34 mouse cellular contexts compared by ENCODE assay signal in genomic region chr8:34222187-34222586, GRCm38 (mm10).
"Had no signal": no experiment of that assay in that cellular context is flagged by ENCODE, and none has a peak within 500 bp of the region (broad histone marks: within the 10 kb centered on the region; RNA-seq: fewer than 3 reads in every experiment).

No protein-coding gene starts in this region.

- H3K4me3 ChIP-seq: heart, embryonic 12.5 days; heart, embryonic 13.5 days; heart, embryonic 15.5 days; hindbrain, embryonic 10.5 days; hindbrain, embryonic 12.5 days; hindbrain, embryonic 13.5 days; hindbrain, embryonic 15.5 days; intestine, embryonic 15.5 days; kidney, embryonic 15.5 days; left cerebral cortex, adult 2 months had no signal

- H3K4me1 ChIP-seq: hindbrain, embryonic 15.5 days; intestine, embryonic 15.5 days; kidney, embryonic 15.5 days had no signal

- H3K9ac ChIP-seq: heart, embryonic 12.5 days; heart, embryonic 13.5 days; heart, embryonic 15.5 days; hindbrain, embryonic 12.5 days; hindbrain, embryonic 13.5 days; hindbrain, embryonic 14.5 days; hindbrain, embryonic 15.5 days; intestine, embryonic 15.5 days; kidney, embryonic 15.5 days had no signal

- H3K4me2 ChIP-seq: heart, embryonic 11.5 days; heart, embryonic 12.5 days; heart, embryonic 13.5 days; heart, embryonic 15.5 days; hindbrain, embryonic 12.5 days; hindbrain, embryonic 13.5 days; hindbrain, embryonic 14.5 days; hindbrain, embryonic 15.5 days; intestine, embryonic 15.5 days; kidney, embryonic 15.5 days had no signal

- H3K36me3 ChIP-seq: heart, embryonic 12.5 days; heart, embryonic 13.5 days; heart, embryonic 15.5 days; hindbrain, embryonic 10.5 days; hindbrain, embryonic 12.5 days; hindbrain, embryonic 13.5 days; hindbrain, embryonic 15.5 days; intestine, embryonic 15.5 days; kidney, embryonic 15.5 days had no signal

- H3K27ac ChIP-seq: heart, embryonic 13.5 days; heart, embryonic 15.5 days; hindbrain, embryonic 10.5 days; hindbrain, embryonic 12.5 days; hindbrain, embryonic 13.5 days; hindbrain, embryonic 14.5 days; hindbrain, embryonic 15.5 days; hindbrain, postnatal 0 days; intestine, embryonic 15.5 days; kidney, embryonic 15.5 days; kidney, postnatal 0 days; left cerebral cortex, adult 2 months had no signal

- H3K9me3 ChIP-seq: heart, embryonic 15.5 days; hindbrain, embryonic 15.5 days; intestine, embryonic 15.5 days; kidney, embryonic 15.5 days had no signal

- H3K27me3 ChIP-seq: heart, embryonic 12.5 days; heart, embryonic 13.5 days; heart, embryonic 15.5 days; hindbrain, embryonic 12.5 days; hindbrain, embryonic 13.5 days; hindbrain, embryonic 15.5 days; intestine, embryonic 15.5 days had no signal

- DNase-seq: heart, postnatal 10 days; heart, postnatal 14 days; heart, postnatal 36 days; heart, postnatal 4 days; kidney, adult 11 months; kidney, adult 18-20 months; kidney, adult 2 months; kidney, adult 8-10 months; kidney, adult 9 months; kidney, postnatal 10 days; kidney, postnatal 14 days; kidney, postnatal 25 days; kidney, postnatal 36 days; kidney, postnatal 4 days; layer of hippocampus, adult 9-11 months; layer of hippocampus, postnatal 36 days had no signal

- ATAC-seq: hindbrain, embryonic 16.5 days; hindbrain, postnatal 0 days; inflammation-experienced regulatory T-cells, adult 6 months; intestine, embryonic 15.5 days; intestine, embryonic 16.5 days; intestine, postnatal 0 days had no signal
